Mouse (Mus musculus) small intestine, adult 2 months (tissue): ENCODE data around the gene Thap12. TPM values are rescaled to one million over a fixed set of nuclear protein-coding genes. Genes with fewer than 3 reads are reported as not detected.

Experiments used
- H3K27ac ChIP-seq: fragments of 200-500 bp; 2 replicates; pipeline ENCODE4 v1.5.1; 2012; ENCODE audit warnings: low read depth, low read length, control low read depth, inconsistent platforms; ENCODE audit not compliant: insufficient read depth
- H3K27me3 ChIP-seq: fragments of 200-500 bp; 2 replicates; pipeline ENCODE4 v1.6.1; 2012; ENCODE audit warnings: mild to moderate bottlenecking, moderate library complexity, low read length, inconsistent platforms; ENCODE audit not compliant: control insufficient read depth, insufficient read depth
- H3K36me3 ChIP-seq: fragments of 200-500 bp; 2 replicates; pipeline ENCODE4 v1.6.1; 2012; ENCODE audit warnings: mild to moderate bottlenecking, low read length, control low read depth, inconsistent platforms; ENCODE audit not compliant: control insufficient read depth, insufficient read depth
- H3K4me1 ChIP-seq: fragments of 200-500 bp; 2 replicates; pipeline ENCODE4 v1.6.1; 2012; ENCODE audit warnings: low read length, inconsistent platforms, mixed read lengths; ENCODE audit not compliant: control insufficient read depth, insufficient read depth, insufficient read length
- H3K4me3 ChIP-seq: fragments of 200-500 bp; 2 replicates; pipeline ENCODE4 v1.5.1; 2012; ENCODE audit warnings: low read depth, mild to moderate bottlenecking, control low read depth, inconsistent platforms, low read length, moderate library complexity
- CTCF ChIP-seq: fragments of 200-500 bp; IDR thresholded peaks from 2 replicates; pipeline ENCODE4 v1.5.1; 2012; ENCODE audit warnings: low read depth, mild to moderate bottlenecking, control low read depth, inconsistent platforms, low read length, moderate library complexity, mixed read lengths; ENCODE audit not compliant: insufficient replicate concordance, insufficient read length; ENCODE audit errors: extremely low read depth
- POLR2A ChIP-seq: fragments of 200-500 bp; IDR thresholded peaks from 2 replicates; pipeline ENCODE4 v1.6.1; 2012; ENCODE audit warnings: low read depth, mild to moderate bottlenecking, control low read depth, inconsistent platforms, low read length, moderate library complexity
- WGBS: fragments of 180-500 bp; shearing (Covaris S2); methylation state at CpG from one replicate; pipeline ENCODE4 v1.1.7; 2018; 5-methylcytosine and 5-hydroxymethylcytosine counted together
- polyA plus RNA-seq: library from polyadenylated mRNA; depleted of rRNA; stranded (reverse); fragments of >200 nt; gene quantifications from 2 replicates; pipeline ENCODE4 v1.2.3, GENCODE M21; 2012; rRNA removed

The Thap12 gene
- 2.1 and 3.3 TPM in 2 replicates for polyA plus RNA-seq

DNA sequence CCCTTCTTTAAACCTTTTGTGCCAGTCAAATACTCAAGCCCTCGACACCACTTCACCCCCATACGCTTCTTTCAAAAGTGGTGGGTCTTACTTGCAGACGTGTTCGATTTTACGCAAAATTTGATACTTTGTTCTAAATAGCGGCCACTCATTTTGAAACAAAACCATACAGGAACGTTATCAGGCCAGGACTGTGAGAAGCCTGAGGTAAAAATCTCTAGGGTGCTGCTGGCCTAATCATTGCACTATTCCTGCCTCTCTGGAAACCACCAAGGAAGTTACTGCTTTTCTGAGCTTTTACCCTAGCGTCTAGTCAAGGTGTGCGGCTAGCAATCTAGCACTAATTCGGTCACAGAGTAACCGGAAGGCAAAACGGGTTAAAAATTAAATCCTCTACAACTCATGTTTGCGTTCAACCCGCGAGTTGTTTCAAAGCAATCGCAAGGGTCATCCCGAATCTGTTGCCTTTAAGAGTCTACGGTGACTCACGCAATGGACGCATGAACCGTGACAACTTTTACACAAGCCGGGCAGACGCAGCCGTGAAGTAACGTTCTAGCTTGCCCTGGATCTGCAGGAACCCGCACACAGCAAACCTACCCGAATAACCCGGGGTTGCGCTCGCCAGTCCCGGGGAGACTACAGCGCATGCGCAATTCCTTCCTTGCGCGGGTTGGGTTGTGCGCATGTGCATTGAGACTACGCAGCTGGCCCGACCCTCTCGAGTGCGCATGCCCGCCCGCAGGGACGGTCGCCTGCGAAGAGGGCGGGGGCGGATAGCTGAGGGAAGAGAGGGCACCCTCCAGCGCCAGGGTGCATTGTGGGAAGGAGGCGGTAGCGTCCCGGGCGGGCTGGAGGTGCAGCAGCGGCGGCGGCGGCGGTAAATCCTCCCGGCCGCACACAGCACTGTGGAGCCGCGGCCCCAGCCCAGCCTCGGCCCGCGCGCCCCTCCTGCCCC is at the start of gene Thap12:
TSS of gene Thap12 (plus strand) at position 821 of the 958 bp plus-strand sequence.
- Histone ChIP-seq H3K36me3 (no peaks in the 10 kb centered on the region), H3K4me3 (peak within 1 kb of the TSS; percentile 90), H3K27ac (peak within 1 kb of the TSS; percentile 51), H3K4me1 (peaks cover 2% of the 10 kb centered on the region; the same call in 1 of the 2 replicates), H3K27me3 (no peaks in the 10 kb centered on the region)
- under 1% methylated on average over 65 of the region's 65 CpGs for WGBS
- TF ChIP-seq POLR2A (peak; percentile 82), CTCF (peak; percentile 16; the same call in 1 of the 2 replicates)

DNA sequence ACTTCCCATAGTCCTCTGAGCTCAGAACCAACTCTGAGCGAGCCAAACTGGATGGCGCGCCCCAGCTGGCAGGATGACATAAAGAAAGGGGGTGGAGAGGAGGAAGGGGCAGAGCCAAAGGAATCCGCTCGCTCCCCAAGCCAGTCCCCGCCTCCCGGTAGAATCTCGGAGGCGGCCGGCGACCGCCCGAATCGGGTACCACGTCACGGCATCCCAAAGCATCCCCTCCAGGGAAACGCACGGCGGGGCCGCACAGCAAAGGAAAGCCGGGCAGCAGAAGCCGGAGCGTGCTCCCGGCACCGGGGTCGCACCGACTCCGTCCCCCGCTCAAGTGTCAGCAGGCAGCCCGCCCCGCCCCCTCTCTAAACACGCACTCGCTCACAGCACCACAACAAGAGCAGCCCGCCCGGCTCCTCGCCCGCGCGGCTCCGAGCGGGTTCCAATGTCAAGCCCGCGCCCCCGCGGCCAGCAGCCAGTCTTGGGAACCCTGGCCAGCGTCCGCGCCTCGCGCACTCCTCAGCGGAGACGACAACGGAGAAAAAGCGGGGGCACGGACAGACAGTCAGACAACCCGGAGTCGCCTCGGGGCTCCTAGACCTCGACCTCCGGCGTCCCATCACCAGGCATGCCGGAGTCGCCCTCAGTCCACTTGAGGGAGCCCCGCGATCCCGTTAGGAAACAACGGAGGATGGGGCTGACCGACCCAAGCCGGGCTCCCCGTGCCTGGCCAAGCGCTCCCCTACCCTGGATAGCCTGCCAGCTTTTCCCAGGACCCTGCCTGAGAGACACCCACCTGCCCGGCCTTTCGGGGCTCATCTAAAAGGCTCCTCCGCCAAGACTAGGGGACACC is 47.0 kb upstream of the Thap12 start:
- Histone ChIP-seq H3K27ac (peak overlapping the region; percentile 70), H3K36me3 (peaks cover 5% of the 10 kb centered on the region; the same call in 1 of the 2 replicates), H3K4me3 (peak overlapping the region; percentile 97), H3K4me1 (peaks cover 2% of the 10 kb centered on the region; the same call in 1 of the 2 replicates), H3K27me3 (no peaks in the 10 kb centered on the region)
- TF ChIP-seq POLR2A: peak; percentile 53; the same call in 1 of the 2 replicates
- no peak for TF ChIP-seq CTCF
- WGBS: under 1% methylated on average over 74 of the region's 74 CpGs

- Histone ChIP-seq H3K4me1 (peaks cover 2% of the 10 kb centered on the region; the same call in 1 of the 2 replicates), H3K36me3 (peaks cover 4% of the 10 kb centered on the region; the same call in 1 of the 2 replicates), H3K27me3 (no peaks in the 10 kb centered on the region), H3K27ac (peak within 1 kb of the TSS; percentile 86), H3K4me3 (peak within 1 kb of the TSS; percentile 97)
- WGBS: under 1% methylated on average over 42 of the region's 42 CpGs
- TF ChIP-seq POLR2A (peak; percentile 79), CTCF (no peak)
Observed at GRCm38 (mm10) chr7:98656531-98657221, 46.2 kb upstream of the Thap12 start, which contains the start of gene Emsy. Gene Emsy (minus strand): TSS chr7:98656783.

GRCm38 (mm10) chr7:98665166-98665565 is 37.7 kb upstream of the Thap12 start:
- no peaks in the 10 kb centered on the region for H3K27me3 ChIP-seq
- no peak for TF ChIP-seq POLR2A
- TF ChIP-seq CTCF: no peak
- no peaks in the 10 kb centered on the region for H3K36me3 ChIP-seq
- 76% methylated on average over 5 of the region's 5 CpGs for WGBS
- no peak overlapping the region for H3K4me3 ChIP-seq
- H3K27ac ChIP-seq: no peak overlapping the region
- no peaks in the 10 kb centered on the region for H3K4me1 ChIP-seq

- Histone ChIP-seq H3K4me1 (no peaks in the 10 kb centered on the region), H3K27ac (no peak overlapping the region), H3K4me3 (no peak overlapping the region), H3K27me3 (no peaks in the 10 kb centered on the region), H3K36me3 (no peaks in the 10 kb centered on the region)
- 84% methylated on average over 6 of the region's 6 CpGs for WGBS
- TF ChIP-seq CTCF: no peak
- no peak for TF ChIP-seq POLR2A
Observed at GRCm38 (mm10) chr7:98665726-98666125, 37.2 kb upstream of the Thap12 start.

DNA sequence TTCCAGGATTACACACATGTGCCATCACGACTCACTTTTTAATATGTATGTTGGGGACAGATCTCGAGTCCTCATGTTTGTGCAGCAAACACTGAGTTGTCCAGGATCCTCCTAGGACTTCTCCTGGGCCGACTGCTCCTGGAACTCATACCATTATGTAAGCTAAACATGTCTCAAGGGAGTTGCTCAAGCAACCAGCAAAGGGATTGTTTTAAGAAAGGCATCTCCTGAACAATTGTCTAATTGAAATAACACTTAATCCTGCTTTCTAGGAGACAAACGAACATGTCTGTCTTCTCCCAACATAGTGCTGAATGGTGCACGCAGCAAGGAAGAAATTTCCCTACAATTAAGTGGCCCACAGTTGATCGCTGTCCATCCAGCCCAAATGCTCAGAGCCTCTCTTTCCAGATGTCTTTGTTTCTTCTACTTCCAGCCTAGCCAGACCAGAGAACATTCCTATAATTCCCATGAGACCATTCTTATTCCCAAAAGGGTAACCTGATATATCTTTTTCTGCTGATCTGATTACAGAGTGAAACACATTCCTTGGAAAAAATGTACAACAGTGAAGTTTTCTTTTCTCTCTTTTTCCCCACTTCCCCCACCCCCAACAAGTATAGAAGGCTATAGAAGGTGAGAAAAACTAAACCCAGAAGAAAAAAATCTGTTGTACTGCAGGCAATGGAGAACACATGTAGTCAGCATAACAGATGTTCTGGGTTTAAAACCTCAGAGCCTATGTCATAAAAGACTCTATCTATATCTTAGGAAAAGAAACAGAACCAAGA is 34.8 kb upstream of the Thap12 start:
- Histone ChIP-seq H3K4me3 (no peak overlapping the region), H3K36me3 (no peaks in the 10 kb centered on the region), H3K27me3 (no peaks in the 10 kb centered on the region), H3K4me1 (no peaks in the 10 kb centered on the region), H3K27ac (no peak overlapping the region)
- WGBS: 60% methylated on average over 6 of the region's 6 CpGs
- no peak for TF ChIP-seq POLR2A
- TF ChIP-seq CTCF: no peak
